Mouse (Mus musculus): Measurements from ENCODE around the gene Fam186b.

GRCm38 (mm10) chr15:99330324-99330723, 34.6 kb upstream of the Fam186b start:
- TF ChIP-seq POLR2A (IDR thresholded peaks at IDR 0.05; ENCODE audit: insufficient read depth, low read length) (no peak), CTCF (IDR thresholded peaks at IDR 0.05; ENCODE audit: low read depth, low read length) (no peak)

Data from ES-Bruce4 (cell line).